Mouse (Mus musculus) urinary bladder, postnatal 10 days (tissue): Measurements from ENCODE around the gene Gm36079.
"Not testable (repeated sequence)": the region's sequence is repeated elsewhere in the genome, so short reads cannot be mapped to it uniquely, and the experiment has no call there.

Experiments
- DNase-seq: peaks from one replicate; pipeline ENCODE4 v3.0.0; 2022; ENCODE audit warnings: low spot score

Gm36079 gene

GRCm38 (mm10) chr13:120026911-120027310 lies at the start of gene Gm36079:
TSS of gene Gm36079 (minus strand) at chr13:120027011.
- not testable (repeated sequence) for DNase-seq

DNA sequence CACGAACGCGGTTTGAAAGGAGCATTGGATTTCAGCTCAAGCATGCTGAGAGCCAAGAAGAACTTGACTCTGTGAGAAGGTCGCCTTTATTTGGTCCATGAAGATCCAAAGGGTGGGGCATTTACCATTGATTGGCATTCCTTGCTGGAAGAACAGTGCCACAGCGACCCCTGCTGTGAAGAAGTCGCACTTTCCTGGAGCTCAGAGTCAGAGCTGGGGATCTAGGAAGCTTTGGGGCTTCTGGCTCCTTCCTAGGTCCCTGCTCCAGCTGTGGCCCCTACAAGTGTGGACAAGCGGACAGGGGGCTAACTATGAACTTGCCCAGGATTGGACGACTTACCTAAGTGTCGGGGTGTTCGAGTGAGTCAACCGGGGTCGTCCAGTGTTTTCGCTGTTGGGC lies 44.1 kb upstream of the Gm36079 start:
- not testable (repeated sequence) for DNase-seq

GRCm38 (mm10) chr13:120070012-120070598 lies 43.3 kb upstream of the Gm36079 start:
- DNase-seq, result not testable (repeated sequence)

GRCm38 (mm10) chr13:120063439-120064089 lies 36.8 kb upstream of the Gm36079 start:
- not testable (repeated sequence) for DNase-seq

DNA sequence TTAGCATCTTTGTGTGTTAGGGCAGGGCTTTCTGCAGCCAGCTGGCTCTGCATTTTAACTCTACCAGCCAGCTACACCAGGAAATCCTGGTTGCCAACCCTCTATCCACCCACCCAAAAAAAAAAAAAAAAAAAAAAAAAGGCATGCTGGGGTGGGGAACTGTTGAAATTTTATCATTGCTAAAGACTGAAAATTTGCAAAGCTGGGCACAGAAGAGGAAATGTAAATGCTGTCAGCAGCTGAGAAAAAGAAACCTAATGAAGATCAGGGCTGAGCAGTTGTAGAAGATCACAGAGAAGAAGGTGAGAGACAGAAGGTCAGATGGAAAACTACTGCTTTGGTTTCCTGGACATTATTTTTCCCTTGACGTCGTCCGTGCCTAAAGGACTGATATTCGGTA lies 36.1 kb upstream of the Gm36079 start:
- DNase-seq, result not testable (repeated sequence)

DNA sequence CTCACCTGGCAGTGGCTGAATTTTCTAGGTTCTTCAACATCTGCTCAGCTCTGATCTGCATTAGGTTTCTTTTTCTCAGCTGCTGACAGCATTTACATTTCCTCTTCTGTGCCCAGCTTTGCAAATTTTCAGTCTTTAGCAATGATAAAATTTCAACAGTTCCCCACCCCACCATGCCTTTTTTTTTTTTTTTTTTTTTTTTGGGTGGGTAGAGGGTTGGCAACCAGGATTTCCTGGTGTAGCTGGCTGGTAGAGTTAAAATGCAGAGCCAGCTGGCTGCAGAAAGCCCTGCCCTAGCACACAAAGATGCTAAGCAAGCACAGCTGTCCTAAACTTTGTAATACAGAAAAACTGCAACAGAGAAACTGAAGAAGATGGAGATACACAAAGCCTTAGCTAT lies 25.3 kb upstream of the Gm36079 start, which contains the start of gene Gm21188:
Gene Gm21188, minus strand, starts transcription at position 110 of the 400 bp plus-strand sequence.
- not testable (repeated sequence) for DNase-seq

GRCm38 (mm10) chr13:120048608-120049007 lies 21.8 kb upstream of the Gm36079 start:
- not testable (repeated sequence) for DNase-seq

GRCm38 (mm10) chr13:120048186-120048585 lies 21.4 kb upstream of the Gm36079 start:
- not testable (repeated sequence) for DNase-seq

DNA sequence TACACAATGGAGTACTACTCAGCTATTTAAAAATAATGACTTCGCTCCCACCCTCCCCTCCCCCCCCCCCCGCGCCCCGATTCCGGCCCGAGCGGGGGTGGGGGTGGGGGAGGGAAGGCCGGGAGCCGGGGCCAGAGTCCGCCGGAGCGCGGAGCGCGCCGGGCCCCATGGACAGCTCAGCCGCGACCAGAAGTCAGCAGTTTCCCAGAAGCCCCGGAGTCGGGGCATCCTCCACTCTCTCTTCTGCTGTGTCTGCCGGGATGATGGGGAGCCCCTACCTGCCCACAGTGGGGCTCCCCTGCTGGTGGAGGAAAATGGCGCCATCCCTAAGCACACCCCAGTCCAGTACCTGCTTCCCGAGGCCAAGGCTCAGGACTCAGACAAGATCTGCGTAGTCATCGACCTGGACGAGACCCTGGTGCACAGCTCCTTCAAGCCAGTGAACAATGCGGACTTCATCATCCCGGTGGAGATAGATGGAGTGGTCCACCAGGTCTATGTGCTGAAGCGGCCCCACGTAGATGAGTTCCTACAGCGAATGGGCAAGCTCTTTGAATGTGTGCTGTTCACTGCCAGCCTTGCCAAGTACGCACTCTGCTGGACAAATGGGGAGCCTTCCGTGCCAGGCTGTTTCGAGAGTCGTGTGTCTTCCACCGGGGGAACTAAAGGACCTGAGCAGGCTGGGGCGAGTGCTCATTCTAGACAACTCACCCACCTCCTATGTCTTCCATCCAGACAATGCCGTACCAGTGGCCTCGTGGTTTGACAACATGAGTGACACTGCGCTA lies 19.8 kb upstream of the Gm36079 start:
- DNase-seq, result not testable (repeated sequence)

DNA sequence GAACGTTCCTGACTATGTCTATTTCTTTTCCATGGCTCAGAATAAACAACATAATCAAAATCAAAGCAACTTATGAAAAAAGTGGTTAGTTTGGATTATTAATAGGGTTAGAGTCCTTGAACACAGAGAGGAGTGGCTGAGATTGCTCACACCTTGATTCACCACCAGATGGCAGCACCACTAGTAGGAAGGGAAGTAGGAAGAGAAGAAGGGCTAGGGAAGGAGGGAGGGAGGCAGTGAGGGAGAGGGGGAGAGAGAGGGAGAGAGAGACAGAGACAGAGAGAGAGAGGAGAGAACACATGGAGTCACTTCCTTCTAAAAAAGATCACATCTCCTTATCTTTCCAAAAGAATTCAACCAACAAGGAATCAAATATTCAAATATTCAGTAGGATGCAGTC lies 14.3 kb upstream of the Gm36079 start:
- DNase-seq, result not testable (repeated sequence)

- DNase-seq, result not testable (repeated sequence)
Observed at GRCm38 (mm10) chr13:120037881-120038280, 11.1 kb upstream of the Gm36079 start.

DNA sequence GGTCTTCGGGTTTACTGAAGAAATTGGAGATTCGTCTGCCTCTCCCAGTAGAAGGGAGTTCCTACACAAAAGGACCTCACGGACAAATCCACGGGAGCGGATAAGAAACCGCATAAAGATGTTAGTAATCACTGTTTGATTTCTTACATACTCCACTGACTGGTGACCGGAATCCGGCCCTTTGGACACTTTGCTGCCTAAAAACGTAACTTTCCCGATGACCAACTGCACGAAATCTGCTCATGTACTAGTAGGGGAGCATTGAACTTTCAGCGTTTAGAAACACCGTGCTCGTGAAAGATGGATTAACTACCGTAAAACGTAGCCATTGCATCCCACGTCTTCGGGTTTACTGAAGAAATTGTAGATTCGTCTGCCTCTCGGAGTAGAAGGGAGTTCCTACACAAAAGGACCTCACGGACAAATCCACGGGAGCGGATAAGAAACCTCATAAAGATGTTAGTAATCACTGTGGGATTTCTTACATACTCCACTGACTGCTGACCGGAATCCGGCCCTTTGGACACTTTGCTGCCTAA lies 9.8 kb upstream of the Gm36079 start:
- DNase-seq, result not testable (repeated sequence)

GRCm38 (mm10) chr13:120035151-120035550 lies 8.3 kb upstream of the Gm36079 start:
- not testable (repeated sequence) for DNase-seq

- DNase-seq, result not testable (repeated sequence)
Observed at GRCm38 (mm10) chr13:120034637-120035036, 7.8 kb upstream of the Gm36079 start.

- not testable (repeated sequence) for DNase-seq
Observed at GRCm38 (mm10) chr13:120033516-120034190, 6.8 kb upstream of the Gm36079 start.

DNA sequence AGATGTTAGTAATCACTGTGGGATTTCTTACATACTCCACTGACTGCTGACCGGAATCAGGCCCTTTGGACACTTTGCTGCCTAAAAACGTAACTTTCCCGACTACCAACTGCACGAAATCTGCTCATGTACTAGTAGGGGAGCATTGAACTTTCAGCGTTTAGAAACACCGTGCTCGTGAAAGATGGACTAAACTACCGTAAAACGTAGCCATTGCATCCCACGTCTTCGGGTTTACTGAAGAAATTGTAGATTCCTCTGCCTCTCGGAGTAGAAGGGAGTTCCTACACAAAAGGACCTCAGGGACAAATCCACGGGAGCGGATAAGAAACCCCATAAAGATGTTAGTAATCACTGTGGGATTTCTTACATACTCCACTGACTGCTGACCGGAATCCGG lies 4.9 kb upstream of the Gm36079 start:
- DNase-seq, result not testable (repeated sequence)

GRCm38 (mm10) chr13:120027368-120027767 lies 557 bp upstream of the Gm36079 start:
- not testable (repeated sequence) for DNase-seq

- not testable (repeated sequence) for DNase-seq
Observed at GRCm38 (mm10) chr13:120026373-120026772, 438 bp downstream of the Gm36079 start.

GRCm38 (mm10) chr13:120025576-120025975 lies 1.2 kb downstream of the Gm36079 start:
- DNase-seq, result not testable (repeated sequence)

DNA sequence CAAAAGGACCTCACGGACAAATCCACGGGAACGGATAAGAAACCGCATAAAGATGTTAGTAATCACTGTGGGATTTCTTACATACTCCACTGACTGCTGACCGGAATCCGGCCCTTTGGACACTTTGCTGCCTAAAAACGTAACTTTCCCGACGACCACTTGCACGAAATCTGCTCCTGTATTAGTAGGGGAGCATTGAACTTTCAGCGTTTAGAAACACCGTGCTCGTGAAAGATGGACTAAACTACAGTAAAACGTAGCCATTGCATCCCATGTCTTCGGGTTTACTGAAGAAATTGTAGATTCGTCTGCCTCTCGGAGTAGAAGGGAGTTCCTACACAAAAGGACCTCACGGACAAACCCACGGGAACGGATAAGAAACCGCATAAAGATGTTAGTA lies 1.8 kb downstream of the Gm36079 start:
- not testable (repeated sequence) for DNase-seq

- not testable (repeated sequence) for DNase-seq
Observed at GRCm38 (mm10) chr13:120024581-120024980, 2.2 kb downstream of the Gm36079 start.

DNA sequence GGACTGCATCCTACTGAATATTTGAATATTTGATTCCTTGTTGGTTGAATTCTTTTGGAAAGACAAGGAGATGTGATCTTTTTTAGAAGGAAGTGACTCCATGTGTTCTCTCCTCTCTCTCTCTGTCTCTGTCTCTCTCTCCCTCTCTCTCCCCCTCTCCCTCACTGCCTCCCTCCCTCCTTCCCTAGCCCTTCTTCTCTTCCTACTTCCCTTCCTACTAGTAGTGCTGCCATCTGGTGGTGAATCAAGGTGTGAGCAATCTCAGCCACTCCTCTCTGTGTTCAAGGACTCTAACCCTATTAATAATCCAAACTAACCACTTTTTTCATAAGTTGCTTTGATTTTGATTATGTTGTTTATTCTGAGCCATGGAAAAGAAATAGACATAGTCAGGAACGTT lies 5.3 kb downstream of the Gm36079 start:
- not testable (repeated sequence) for DNase-seq
